Mouse (Mus musculus) testis, adult 2 months (tissue): ENCODE measurements around the gene Dgat2. TPM values are rescaled to one million over a fixed set of nuclear protein-coding genes. Genes with fewer than 3 reads are reported as not detected.

Experiments used
- H3K27ac ChIP-seq: fragments of 200-500 bp; 2 replicates; pipeline ENCODE4 v1.5.1; 2012; ENCODE audit warnings: low read depth, low read length; ENCODE audit not compliant: control insufficient read depth, insufficient read depth
- H3K27me3 ChIP-seq: fragments of 200-500 bp; 2 replicates; pipeline ENCODE4 v1.6.1; 2012; ENCODE audit warnings: mild to moderate bottlenecking, low read length, moderate library complexity; ENCODE audit not compliant: control insufficient read depth, insufficient read depth
- H3K36me3 ChIP-seq: fragments of 200-500 bp; 2 replicates; pipeline ENCODE4 v1.6.1; 2012; ENCODE audit warnings: mild to moderate bottlenecking, low read length; ENCODE audit not compliant: control insufficient read depth, insufficient read depth
- H3K4me1 ChIP-seq: fragments of 200-500 bp; 2 replicates; pipeline ENCODE4 v1.6.1; 2012; ENCODE audit warnings: low read length; ENCODE audit not compliant: control insufficient read depth, insufficient read depth
- H3K4me3 ChIP-seq: fragments of 200-500 bp; 2 replicates; pipeline ENCODE4 v1.5.1; 2012; ENCODE audit warnings: low read depth, mild to moderate bottlenecking, low read length, moderate library complexity, mixed read lengths; ENCODE audit not compliant: control insufficient read depth
- CTCF ChIP-seq: fragments of 200-500 bp; IDR thresholded peaks from 2 replicates; pipeline ENCODE4 v1.5.1; 2012; ENCODE audit warnings: low read depth, mild to moderate bottlenecking, inconsistent platforms, low read length, moderate library complexity; ENCODE audit not compliant: control insufficient read depth, insufficient read depth, insufficient replicate concordance
- POLR2A ChIP-seq: fragments of 200-500 bp; IDR thresholded peaks from 2 replicates; pipeline ENCODE4 v1.6.1; 2012; ENCODE audit warnings: low read depth, mild to moderate bottlenecking, inconsistent platforms, low read length, moderate library complexity; ENCODE audit not compliant: control insufficient read depth
- polyA plus RNA-seq: library from polyadenylated mRNA; depleted of rRNA; stranded (reverse); fragments of >200 nt; gene quantifications from 2 replicates; pipeline ENCODE4 v1.2.3, GENCODE M21; 2012

Dgat2 gene
- polyA plus RNA-seq, 1 experiment, result 315 TPM

DNA sequence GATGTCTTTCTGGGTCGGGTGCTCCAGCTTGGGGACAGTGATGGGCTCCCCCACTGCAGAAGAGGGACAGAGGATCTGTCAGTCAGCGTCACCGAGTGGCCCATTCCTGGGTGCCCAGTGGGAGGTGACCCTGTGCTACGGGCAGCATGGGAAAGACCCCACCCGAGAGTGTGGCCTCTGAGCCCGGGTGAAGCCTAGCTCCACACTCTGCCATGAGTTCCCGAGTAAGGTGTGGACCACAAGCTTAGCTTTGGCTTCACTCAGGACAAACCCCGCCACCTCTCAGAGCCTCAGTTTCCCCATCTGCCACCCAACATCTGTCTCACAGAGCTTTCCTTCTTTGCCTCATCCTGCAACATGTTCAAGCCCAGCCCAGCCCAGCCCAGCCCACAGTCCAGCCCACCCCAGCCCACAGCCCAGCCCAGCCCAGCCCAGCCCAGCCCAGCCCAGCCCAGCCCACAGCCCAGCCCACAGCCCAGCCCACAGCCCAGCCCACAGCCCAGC, 27.8 kb downstream of the Dgat2 start:
- Histone ChIP-seq H3K4me3 (no peak overlapping the region), H3K27me3 (no peaks in the 10 kb centered on the region), H3K27ac (no peak overlapping the region), H3K36me3 (no peaks in the 10 kb centered on the region), H3K4me1 (peaks cover 5% of the 10 kb centered on the region; the same call in 1 of the 2 replicates)
- TF ChIP-seq POLR2A (no peak), CTCF (no peak)

DNA sequence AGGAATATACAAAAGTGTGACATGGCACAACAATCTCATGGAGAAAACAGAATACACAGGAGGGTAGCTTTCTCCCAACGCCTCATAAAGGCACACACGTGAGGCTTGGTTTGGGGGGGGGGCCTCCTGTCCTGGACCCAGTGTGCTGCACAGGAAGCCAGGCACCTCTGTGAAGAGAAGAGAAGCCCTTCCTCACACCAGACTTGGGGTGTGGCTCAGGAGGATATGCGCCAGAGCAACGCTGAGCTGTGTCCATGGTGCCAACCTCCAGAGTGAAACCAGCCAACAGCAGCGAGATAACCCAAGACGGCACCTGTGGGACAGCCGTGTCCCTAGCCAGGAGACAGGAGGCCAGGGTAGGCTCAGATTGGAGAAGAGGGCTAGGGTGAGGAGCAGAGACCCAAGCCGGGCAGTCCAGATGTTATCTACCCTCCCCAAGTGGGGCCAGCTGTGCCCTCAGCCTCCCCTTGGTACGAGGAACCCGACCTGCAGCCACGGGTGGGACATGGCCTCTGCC, 28.8 kb downstream of the Dgat2 start:
- peaks cover 5% of the 10 kb centered on the region; the same call in 1 of the 2 replicates for H3K4me1 ChIP-seq
- H3K36me3 ChIP-seq, result no peaks in the 10 kb centered on the region
- TF ChIP-seq POLR2A (no peak), CTCF (no peak)
- H3K27ac ChIP-seq, result no peak overlapping the region
- no peak overlapping the region for H3K4me3 ChIP-seq
- H3K27me3 ChIP-seq, result no peaks in the 10 kb centered on the region

DNA sequence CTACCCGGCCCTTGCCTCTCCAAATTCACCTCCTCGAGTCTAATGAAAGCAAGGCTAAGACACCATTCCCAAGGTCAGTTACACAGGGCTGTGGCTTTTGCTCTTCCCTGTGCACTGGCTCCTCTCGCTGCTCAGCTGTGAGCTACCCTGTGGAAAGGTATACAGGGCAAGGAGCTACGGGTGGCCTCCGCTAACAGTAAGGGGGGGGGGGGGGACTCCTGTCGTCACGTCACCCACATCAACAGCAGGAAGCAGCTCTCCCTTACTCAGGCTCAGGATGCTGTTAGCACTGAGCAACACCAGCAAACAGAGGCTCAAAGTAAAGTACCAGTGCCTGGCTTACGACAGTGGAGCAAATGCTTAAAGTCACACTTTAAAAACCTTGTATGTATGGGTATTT, 29.8 kb downstream of the Dgat2 start:
- H3K4me1 ChIP-seq, result peaks cover 5% of the 10 kb centered on the region; the same call in 1 of the 2 replicates
- no peak overlapping the region for H3K4me3 ChIP-seq
- TF ChIP-seq CTCF, result no peak

GRCm38 (mm10) chr7:99151342-99151741, 31.2 kb downstream of the Dgat2 start:
- H3K4me1 ChIP-seq, result peaks cover 5% of the 10 kb centered on the region; the same call in 1 of the 2 replicates
- H3K27ac ChIP-seq, result no peak overlapping the region

More for the DNA sequence above, 29.8 kb downstream of the Dgat2 start:
- no peak overlapping the region for H3K27ac ChIP-seq
- no peaks in the 10 kb centered on the region for H3K27me3 ChIP-seq
- H3K36me3 ChIP-seq, result no peaks in the 10 kb centered on the region

GRCm38 (mm10) chr7:99149017-99149416, 33.5 kb downstream of the Dgat2 start:
- no peak overlapping the region for H3K27ac ChIP-seq
- TF ChIP-seq CTCF (no peak), POLR2A (no peak)
- H3K27me3 ChIP-seq, result no peaks in the 10 kb centered on the region
- no peaks in the 10 kb centered on the region for H3K36me3 ChIP-seq
- peaks cover 6% of the 10 kb centered on the region for H3K4me1 ChIP-seq
- H3K4me3 ChIP-seq, result no peak overlapping the region

More at GRCm38 (mm10) chr7:99151342-99151741, 31.2 kb downstream of the Dgat2 start:
- Histone ChIP-seq H3K27me3 (no peaks in the 10 kb centered on the region), H3K36me3 (no peaks in the 10 kb centered on the region), H3K4me3 (no peak overlapping the region; the same call in 1 of the 2 replicates)
- TF ChIP-seq POLR2A (no peak), CTCF (peak; percentile 87)

GRCm38 (mm10) chr7:99147494-99147893, 35.0 kb downstream of the Dgat2 start:
- Histone ChIP-seq H3K36me3 (no peaks in the 10 kb centered on the region), H3K4me1 (peaks cover 6% of the 10 kb centered on the region), H3K27me3 (no peaks in the 10 kb centered on the region), H3K4me3 (no peak overlapping the region), H3K27ac (no peak overlapping the region)
- TF ChIP-seq CTCF, result no peak
- no peak for TF ChIP-seq POLR2A

- no peaks in the 10 kb centered on the region for H3K36me3 ChIP-seq
- peaks cover 4% of the 10 kb centered on the region for H3K4me1 ChIP-seq
- H3K4me3 ChIP-seq, result no peak overlapping the region
- TF ChIP-seq POLR2A, result no peak
- no peak for TF ChIP-seq CTCF
- H3K27ac ChIP-seq, result no peak overlapping the region
- no peaks in the 10 kb centered on the region for H3K27me3 ChIP-seq
Measured at GRCm38 (mm10) chr7:99146906-99147305, 35.6 kb downstream of the Dgat2 start.
